Mouse (Mus musculus) heart, embryonic 16.5 days (tissue): ENCODE results near the gene Prdm1. TPM values are rescaled to one million over a fixed set of nuclear protein-coding genes. Genes with fewer than 3 reads are reported as not detected.

ENCODE experiments used
- ATAC-seq: fragments of 200-750 bp; cut with Nextera tagmentation; replicated peaks from 2 replicates; pipeline ENCODE4 v1.8.0; 2017; ENCODE audit warnings: moderate number of reproducible peaks; ENCODE audit not compliant: insufficient read depth, low FRiP score; ENCODE audit errors: extremely low read depth
- H3K27ac ChIP-seq: fragments of 300-500 bp; sonication (generic); 2 replicates; pipeline ENCODE4 v1.5.1; 2014; ENCODE audit warnings: mild to moderate bottlenecking, low read length, control low read depth, moderate library complexity
- H3K27me3 ChIP-seq: fragments of 300-500 bp; sonication (generic); 2 replicates; pipeline ENCODE4 v1.6.1; 2014; ENCODE audit warnings: low read length, mixed read lengths; ENCODE audit not compliant: control insufficient read depth, insufficient read depth
- H3K36me3 ChIP-seq: fragments of 300-500 bp; sonication (generic); 2 replicates; pipeline ENCODE4 v1.6.1; 2014; ENCODE audit not compliant: control insufficient read depth, insufficient read depth
- H3K4me1 ChIP-seq: fragments of 300-500 bp; sonication (generic); 2 replicates; pipeline ENCODE4 v1.6.1; 2014; ENCODE audit warnings: low read length, mixed read lengths; ENCODE audit not compliant: control insufficient read depth, insufficient read depth
- H3K4me2 ChIP-seq: fragments of 300-500 bp; sonication (generic); 2 replicates; pipeline ENCODE4 v1.6.1; 2014; ENCODE audit warnings: low read depth, mild to moderate bottlenecking, control low read depth, low read length
- H3K4me3 ChIP-seq: fragments of 300-500 bp; sonication (generic); 2 replicates; pipeline ENCODE4 v1.5.1; 2014; ENCODE audit warnings: mild to moderate bottlenecking, control low read depth, low read length
- H3K9ac ChIP-seq: fragments of 300-500 bp; sonication (generic); 2 replicates; pipeline ENCODE4 v1.6.1; 2014; ENCODE audit warnings: low read length, control low read depth
- H3K9me3 ChIP-seq: fragments of 300-500 bp; sonication (generic); replicated peaks from 2 replicates; pipeline ENCODE4 v1.6.1; 2016; ENCODE audit warnings: low read length; ENCODE audit not compliant: control insufficient read depth
- WGBS: fragments of 180-500 bp; shearing (Covaris S2); extraction: QIAGEN DNeasy Blood & Tissue Kit; methylation state at CpG from one replicate; pipeline ENCODE4 v1.1.7; 2014; 5-methylcytosine and 5-hydroxymethylcytosine counted together
- polyA plus RNA-seq: library from polyadenylated mRNA; unstranded; fragments of >200 nt; fragmentation: Nextera tagmentation; extraction: Ambion mirVana; gene quantifications from 2 replicates; pipeline ENCODE4 v1.2.1, GENCODE M21; 2015

The Prdm1 gene
- polyA plus RNA-seq, 1 experiment from 2014 or later: 0.98 TPM

DNA sequence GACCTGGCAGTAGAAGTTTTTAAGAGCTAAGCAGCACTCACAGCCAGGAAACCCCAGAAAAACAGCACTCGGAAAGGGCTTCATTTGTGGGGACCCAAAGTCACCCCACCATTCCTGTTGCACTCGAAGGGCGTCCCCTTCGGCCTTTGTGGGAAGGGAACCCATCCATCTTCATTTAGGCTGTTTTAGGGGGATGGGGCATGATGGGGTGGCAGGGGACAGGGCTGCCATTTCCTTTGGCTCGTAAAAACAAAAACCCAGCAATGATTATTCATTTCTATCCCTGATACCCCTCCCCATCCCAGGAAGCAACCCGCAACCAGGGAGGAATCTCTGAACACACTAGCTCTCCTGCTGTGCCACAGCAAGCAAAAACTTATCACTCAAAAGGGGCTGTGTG lies 49.0 kb downstream of the Prdm1 start:
- Histone ChIP-seq H3K4me3 (no peak overlapping the region), H3K36me3 (no peaks in the 10 kb centered on the region), H3K9me3 (no peaks in the 10 kb centered on the region), H3K27ac (no peak overlapping the region), H3K4me2 (no peak overlapping the region), H3K27me3 (peaks cover 34% of the 10 kb centered on the region), H3K9ac (no peak overlapping the region), H3K4me1 (peaks cover 9% of the 10 kb centered on the region)
- ATAC-seq: no peak
- 57% methylated on average over 6 of the region's 6 CpGs for WGBS

GRCm38 (mm10) chr10:44478091-44478490 lies 50.2 kb downstream of the Prdm1 start:
- Histone ChIP-seq H3K27ac (no peak overlapping the region), H3K27me3 (peaks cover 34% of the 10 kb centered on the region), H3K4me1 (peaks cover 12% of the 10 kb centered on the region), H3K9ac (no peak overlapping the region), H3K4me3 (no peak overlapping the region), H3K9me3 (no peaks in the 10 kb centered on the region), H3K36me3 (no peaks in the 10 kb centered on the region), H3K4me2 (no peak overlapping the region)
- 24% methylated on average over 5 of the region's 5 CpGs for WGBS
- no peak; the same call in 1 of the 2 replicates for ATAC-seq

GRCm38 (mm10) chr10:44477240-44477639 lies 51.1 kb downstream of the Prdm1 start:
- H3K4me1 ChIP-seq: peaks cover 12% of the 10 kb centered on the region
- no peak for ATAC-seq
- 69% methylated on average over 8 of the region's 8 CpGs for WGBS
- peaks cover 35% of the 10 kb centered on the region for H3K27me3 ChIP-seq
- H3K4me2 ChIP-seq: no peak overlapping the region
- no peaks in the 10 kb centered on the region for H3K9me3 ChIP-seq
- H3K4me3 ChIP-seq: no peak overlapping the region
- H3K9ac ChIP-seq: no peak overlapping the region
- no peak overlapping the region for H3K27ac ChIP-seq
- H3K36me3 ChIP-seq: no peaks in the 10 kb centered on the region

- H3K4me3 ChIP-seq: no peak overlapping the region
- H3K27ac ChIP-seq: no peak overlapping the region
- H3K4me2 ChIP-seq: no peak overlapping the region; the same call in 1 of the 2 replicates
- peaks cover 38% of the 10 kb centered on the region for H3K27me3 ChIP-seq
- peaks cover 12% of the 10 kb centered on the region for H3K4me1 ChIP-seq
- WGBS: 59% methylated on average over 13 of the region's 13 CpGs
- H3K9ac ChIP-seq: no peak overlapping the region
- no peaks in the 10 kb centered on the region for H3K36me3 ChIP-seq
- H3K9me3 ChIP-seq: no peaks in the 10 kb centered on the region
- no peak for ATAC-seq
Measured at GRCm38 (mm10) chr10:44476523-44476922, 51.8 kb downstream of the Prdm1 start.

DNA sequence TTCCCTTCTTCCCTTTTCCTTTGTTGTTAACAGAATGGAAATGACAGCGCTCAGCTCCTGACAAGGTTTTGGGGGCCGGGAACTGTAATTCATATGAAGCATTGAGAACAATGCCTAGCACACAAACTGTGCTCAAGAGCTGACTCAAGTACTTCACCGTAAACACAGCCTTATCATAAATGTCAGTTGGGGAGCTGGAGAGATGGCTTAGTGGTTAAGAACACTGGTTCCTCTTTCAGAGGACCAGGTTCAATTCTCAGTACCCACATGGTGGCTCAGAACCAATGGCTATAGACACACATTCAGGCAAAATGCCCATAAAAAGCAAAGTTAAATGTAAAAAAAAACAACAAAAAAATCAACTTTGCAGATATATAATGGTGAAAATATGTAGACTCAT lies 52.9 kb downstream of the Prdm1 start:
- peaks cover 41% of the 10 kb centered on the region for H3K27me3 ChIP-seq
- no peak overlapping the region for H3K4me3 ChIP-seq
- H3K27ac ChIP-seq: no peak overlapping the region
- H3K4me1 ChIP-seq: peaks cover 12% of the 10 kb centered on the region
- H3K9me3 ChIP-seq: no peaks in the 10 kb centered on the region
- H3K9ac ChIP-seq: no peak overlapping the region
- no peaks in the 10 kb centered on the region for H3K36me3 ChIP-seq
- 75% methylated on average over 3 of the region's 3 CpGs for WGBS
- no peak overlapping the region for H3K4me2 ChIP-seq
- no peak for ATAC-seq

GRCm38 (mm10) chr10:44474256-44474655 lies 54.0 kb downstream of the Prdm1 start:
- Histone ChIP-seq H3K36me3 (no peaks in the 10 kb centered on the region), H3K27me3 (peaks cover 42% of the 10 kb centered on the region), H3K27ac (no peak overlapping the region), H3K4me1 (peaks cover 12% of the 10 kb centered on the region), H3K4me3 (no peak overlapping the region), H3K4me2 (0 out of 2 replicates have a peak overlapping the region, but pooled peaks have one; percentile 7), H3K9ac (no peak overlapping the region), H3K9me3 (no peaks in the 10 kb centered on the region)
- ATAC-seq: peak; percentile 82
- 12% methylated on average over 10 of the region's 10 CpGs for WGBS

GRCm38 (mm10) chr10:44465618-44466017 lies 62.7 kb downstream of the Prdm1 start:
- H3K4me3 ChIP-seq: peak overlapping the region; percentile 28
- WGBS: 13% methylated on average over 8 of the region's 8 CpGs
- H3K9ac ChIP-seq: no peak overlapping the region
- H3K4me2 ChIP-seq: peak overlapping the region; percentile 50
- H3K27me3 ChIP-seq: peaks cover 52% of the 10 kb centered on the region
- peaks cover 9% of the 10 kb centered on the region for H3K4me1 ChIP-seq
- no peaks in the 10 kb centered on the region for H3K9me3 ChIP-seq
- H3K36me3 ChIP-seq: no peaks in the 10 kb centered on the region
- H3K27ac ChIP-seq: no peak overlapping the region
- no peak for ATAC-seq

DNA sequence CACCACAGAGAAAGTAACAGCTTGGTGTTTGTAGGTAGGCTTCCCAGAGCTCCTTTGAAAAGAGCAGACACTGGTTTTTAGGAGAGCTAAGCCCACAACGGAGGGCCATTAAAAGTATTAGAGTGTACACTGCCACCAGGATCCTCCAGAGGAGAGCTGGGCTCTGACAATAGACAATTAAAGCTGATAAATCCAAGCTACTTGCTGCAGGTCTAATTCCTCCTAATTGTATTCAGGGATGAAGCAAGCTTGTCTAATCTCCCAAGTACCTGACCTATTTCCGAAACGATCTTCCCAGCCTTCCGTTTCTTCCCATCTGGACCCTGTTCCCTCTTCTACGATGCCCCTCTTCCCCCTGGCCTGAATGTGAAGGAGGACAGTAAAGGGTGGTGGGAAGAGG lies 63.7 kb downstream of the Prdm1 start:
- Histone ChIP-seq H3K4me1 (peaks cover 10% of the 10 kb centered on the region), H3K9ac (no peak overlapping the region), H3K27me3 (peaks cover 47% of the 10 kb centered on the region), H3K9me3 (no peaks in the 10 kb centered on the region), H3K27ac (no peak overlapping the region), H3K4me2 (no peak overlapping the region), H3K4me3 (no peak overlapping the region), H3K36me3 (no peaks in the 10 kb centered on the region)
- 72% methylated on average over 5 of the region's 5 CpGs for WGBS
- ATAC-seq: no peak

- no peak for ATAC-seq
- Histone ChIP-seq H3K27me3 (peaks cover 43% of the 10 kb centered on the region), H3K4me1 (peaks cover 14% of the 10 kb centered on the region), H3K4me2 (no peak overlapping the region), H3K27ac (no peak overlapping the region), H3K36me3 (no peaks in the 10 kb centered on the region), H3K9me3 (no peaks in the 10 kb centered on the region), H3K9ac (no peak overlapping the region), H3K4me3 (no peak overlapping the region)
- WGBS: 75% methylated on average over 4 of the region's 4 CpGs
Measured at GRCm38 (mm10) chr10:44463856-44464255, 64.4 kb downstream of the Prdm1 start.
